Mouse (Mus musculus) R1 (cell line): ENCODE measurements at regions not wholly inside any gene's neighbourhood (a gene's known extent, or its start where the extent isn't known, plus 50 kb on each side); places are given as distances from the start of the nearest gene placed in this dataset.

Source experiments
- DNase-seq: peaks from one replicate; pipeline ENCODE4 v3.0.0-alpha.2; 2018; ENCODE audit warnings: low read depth, low spot score

GRCm38 (mm10) chr13:110540543-110541265 is 145.9 kb downstream of the Plk2 start:
- DNase-seq: peak; percentile 4

- DNase-seq: no peak
Observed at GRCm38 (mm10) chr13:110541288-110542148, 146.7 kb downstream of the Plk2 start.

DNA sequence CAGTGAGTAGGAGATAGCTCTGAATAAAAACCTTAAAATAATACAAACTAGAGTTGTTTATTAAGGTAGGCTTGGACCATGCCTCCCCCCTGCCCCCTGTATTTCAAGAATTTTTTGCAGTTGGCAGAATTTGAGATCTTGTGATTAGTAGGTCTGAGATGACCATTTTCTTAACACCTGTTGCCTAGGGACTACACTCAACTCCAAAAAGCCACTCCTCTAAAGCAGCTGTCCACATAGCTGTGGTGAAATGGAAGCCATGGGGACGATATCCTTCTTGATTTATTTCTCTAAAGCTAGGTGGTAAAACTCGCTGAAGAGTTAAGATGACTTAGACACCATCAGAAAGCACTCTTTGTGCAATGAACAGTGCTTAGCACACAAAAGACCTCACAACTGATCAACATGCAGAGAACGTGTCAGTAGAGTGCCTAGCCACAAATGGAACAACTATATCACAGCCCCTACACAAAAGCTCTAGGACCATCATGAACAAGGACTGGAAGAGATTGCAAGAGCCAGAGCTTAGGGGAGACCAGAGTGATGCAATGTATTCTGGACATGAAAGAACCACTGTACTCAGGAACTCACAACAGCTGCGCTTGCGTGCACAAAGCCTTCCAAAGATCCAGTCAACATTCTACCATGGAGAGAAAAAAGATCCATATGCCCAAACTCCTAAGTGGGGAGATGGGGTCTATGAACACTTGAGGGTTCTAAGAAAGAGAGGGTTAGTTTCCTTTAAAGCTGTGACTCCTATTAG is 147.6 kb downstream of the Plk2 start:
- DNase-seq: no peak

DNA sequence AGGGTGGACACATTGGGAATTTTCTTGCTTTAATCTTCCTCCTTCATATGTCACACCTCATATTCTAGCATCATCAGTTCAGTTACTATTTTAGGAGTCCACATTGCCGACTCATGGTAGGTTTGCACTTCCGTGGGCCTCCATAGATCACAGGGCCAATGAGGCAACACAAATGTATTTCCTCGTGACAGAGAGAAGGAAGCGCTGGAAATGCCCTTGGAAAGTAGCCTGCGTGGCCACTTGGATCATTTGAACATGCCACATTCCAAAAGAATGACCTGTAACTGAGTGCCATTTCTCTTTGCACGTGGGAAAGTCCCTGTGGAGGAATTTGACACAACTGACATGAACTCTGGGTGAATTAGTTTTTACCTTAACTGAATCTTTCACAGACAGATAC is 150.6 kb downstream of the Plk2 start:
- DNase-seq: no peak

DNA sequence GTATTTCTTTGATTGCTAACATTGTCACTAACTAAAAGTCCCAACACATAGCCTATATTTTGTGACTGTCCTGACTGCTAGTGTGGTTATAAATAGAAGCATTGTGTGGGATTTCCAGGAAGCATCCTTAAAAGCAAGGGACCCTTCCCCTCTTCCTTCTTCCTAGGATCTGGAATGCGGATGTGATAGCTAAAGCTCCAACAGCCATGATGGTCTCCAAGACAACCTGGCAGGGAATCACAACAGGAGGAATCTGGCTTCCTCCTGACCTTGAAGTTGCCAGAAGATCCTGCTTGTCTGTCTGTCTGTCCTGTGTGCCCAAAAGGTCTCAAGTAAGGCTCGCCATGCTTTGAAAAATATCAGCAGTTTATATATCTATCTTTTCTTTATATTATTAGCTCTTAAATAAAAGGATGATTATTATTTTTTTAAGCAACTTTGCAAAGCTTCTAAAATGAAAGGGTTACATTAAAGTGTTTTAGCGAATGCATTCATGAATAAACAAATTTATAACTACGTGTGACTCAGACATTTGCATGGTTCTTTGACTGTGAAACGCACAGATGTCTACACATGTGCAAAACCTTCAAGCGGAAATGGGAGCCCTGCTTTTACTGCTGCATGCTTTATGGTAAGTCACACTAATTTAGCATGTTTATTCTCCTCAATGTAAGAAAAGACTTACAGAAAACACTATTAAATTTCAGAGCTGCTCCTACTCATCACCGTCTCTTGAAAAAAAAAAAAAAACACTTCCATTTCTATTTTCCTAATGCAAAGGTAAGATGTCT is 160.9 kb downstream of the Plk2 start:
- DNase-seq: peak; percentile 68

- no peak for DNase-seq
Observed at GRCm38 (mm10) chr13:110556355-110557095, 161.7 kb downstream of the Plk2 start.

DNA sequence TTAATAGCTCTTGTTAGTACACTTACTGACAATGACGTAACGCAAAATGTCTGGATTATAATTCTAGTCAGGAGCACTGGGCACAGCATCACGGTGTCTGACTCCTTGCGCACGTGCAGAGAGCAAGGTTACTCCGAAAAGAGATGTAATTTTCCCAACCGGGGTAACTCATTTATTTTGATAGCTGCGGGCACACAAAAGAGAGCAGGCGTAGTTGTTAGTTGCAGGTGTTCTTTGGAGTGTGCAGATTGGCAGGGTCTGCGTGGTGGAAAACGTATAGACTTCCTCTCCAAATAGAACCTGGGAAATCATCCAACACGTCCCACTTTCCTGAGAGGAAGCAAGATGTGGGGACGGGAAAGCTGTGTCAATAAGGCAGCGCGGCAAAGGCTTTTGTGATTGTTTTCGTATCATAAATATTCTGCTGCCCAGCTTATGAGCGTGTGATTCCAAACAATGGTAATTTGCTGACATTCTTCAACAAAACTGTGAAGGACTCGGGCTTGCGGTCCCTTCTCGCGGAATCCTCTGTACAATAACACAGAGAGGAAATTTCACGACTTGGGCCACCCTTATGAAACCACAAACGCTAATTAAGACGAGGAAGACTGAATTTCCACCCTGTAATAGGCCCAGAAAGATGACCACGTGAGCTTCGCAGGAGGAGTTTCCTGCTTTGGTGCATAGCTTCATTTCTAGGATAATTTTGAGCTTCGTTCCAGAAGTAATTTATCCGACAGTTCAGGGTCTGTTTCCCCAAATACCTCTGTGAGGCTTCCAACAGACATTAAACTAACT is 163.3 kb downstream of the Plk2 start:
- no peak for DNase-seq

GRCm38 (mm10) chr13:110560566-110560965 is 165.7 kb downstream of the Plk2 start:
- DNase-seq: no peak

GRCm38 (mm10) chr13:110562499-110562898 is 167.7 kb downstream of the Plk2 start:
- no peak for DNase-seq

- peak; percentile 13 for DNase-seq
Observed at GRCm38 (mm10) chr13:110562902-110563301, 168.1 kb downstream of the Plk2 start.

- no peak for DNase-seq
Observed at GRCm38 (mm10) chr13:110563967-110564366, 169.1 kb downstream of the Plk2 start.

DNA sequence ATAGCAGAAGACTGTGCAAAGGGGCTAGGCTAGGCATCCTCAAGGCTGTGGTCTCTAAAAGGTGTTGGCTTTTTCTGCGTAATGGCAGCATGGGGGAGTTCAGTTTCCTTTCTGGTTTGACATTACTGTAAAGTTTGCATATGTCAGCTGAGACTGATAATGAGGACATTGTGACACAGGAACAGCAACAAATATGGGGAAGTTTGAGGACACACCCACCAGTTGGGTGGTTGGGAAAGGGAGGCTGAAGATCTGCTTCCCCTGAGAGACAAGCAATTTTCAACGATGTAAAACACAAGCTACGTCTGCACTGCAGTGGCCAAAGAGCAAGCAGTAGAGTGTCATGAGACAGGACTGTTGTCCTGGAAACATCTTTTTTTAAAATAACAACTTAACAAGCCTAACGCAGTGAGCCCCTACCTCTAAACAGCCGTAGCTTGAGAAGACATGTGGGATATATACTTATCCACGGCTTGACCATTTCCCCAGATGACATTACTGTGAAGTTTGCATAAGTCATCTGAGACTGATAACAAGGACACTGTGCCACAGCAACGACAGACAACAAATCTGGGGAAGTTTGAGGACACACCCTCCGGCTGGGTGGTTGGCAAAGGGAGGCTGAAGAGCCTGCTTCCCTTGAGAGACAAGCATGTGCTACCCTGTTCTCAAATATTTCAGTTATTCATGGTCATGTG is 173.8 kb downstream of the Plk2 start:
- DNase-seq: no peak

- DNase-seq: no peak
Observed at GRCm38 (mm10) chr13:110569180-110569512, 174.3 kb downstream of the Plk2 start.

- DNase-seq: no peak
Observed at GRCm38 (mm10) chr13:110570386-110570785, 175.5 kb downstream of the Plk2 start.

GRCm38 (mm10) chr13:110573360-110574065 is 178.7 kb downstream of the Plk2 start:
- DNase-seq: no peak

DNA sequence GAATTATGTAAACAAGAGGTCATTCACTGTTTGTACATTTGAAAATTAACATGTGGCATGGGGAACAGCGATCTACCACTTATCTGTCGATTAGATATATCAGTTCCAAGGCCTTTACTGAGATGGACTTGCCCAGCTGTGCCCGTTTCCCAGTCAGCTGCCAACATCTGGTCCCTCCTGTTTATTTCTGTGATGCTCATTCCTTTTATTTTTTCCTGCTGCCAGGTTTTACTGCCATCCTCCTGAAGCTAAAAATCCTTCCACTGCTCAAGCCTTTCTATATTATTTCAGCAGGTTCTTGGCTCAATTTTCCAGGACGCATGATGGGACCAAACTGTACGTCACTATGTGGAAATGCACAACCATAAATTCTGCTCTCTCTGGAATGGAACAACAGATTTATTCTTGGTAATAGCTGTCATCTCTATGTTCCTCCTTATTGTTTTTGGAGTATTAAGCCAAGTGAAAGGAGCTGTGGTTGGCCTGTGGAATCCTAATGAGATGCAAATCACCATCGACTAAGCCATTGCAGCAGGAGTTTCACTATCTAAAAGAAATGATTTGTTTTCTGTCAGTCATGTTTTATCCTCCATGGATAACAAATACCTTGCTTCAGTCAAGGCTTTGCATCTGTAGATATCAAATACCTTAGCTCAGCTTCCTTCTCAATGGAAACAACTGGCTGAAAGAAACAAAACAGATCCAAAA is 180.1 kb downstream of the Plk2 start:
- no peak for DNase-seq

DNA sequence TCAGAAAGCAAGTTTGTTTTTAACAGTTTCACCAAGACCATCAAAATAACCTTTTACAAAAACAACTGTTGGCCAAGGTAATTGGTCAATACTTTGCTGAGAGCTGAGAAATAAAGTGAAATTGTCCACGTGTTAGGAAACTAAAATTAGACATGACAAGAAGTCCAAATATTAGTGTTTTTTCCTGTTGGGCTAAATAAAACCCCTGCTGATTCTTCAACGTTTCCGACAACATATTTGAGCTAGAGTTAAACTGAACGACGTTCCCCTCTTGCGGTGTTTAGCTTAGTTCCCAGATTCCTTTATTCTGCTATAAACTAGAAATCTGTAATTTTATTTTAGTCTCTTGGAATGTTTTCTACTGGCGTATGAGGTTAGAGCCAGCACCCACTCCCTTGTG is 183.3 kb downstream of the Plk2 start:
- DNase-seq: no peak

DNA sequence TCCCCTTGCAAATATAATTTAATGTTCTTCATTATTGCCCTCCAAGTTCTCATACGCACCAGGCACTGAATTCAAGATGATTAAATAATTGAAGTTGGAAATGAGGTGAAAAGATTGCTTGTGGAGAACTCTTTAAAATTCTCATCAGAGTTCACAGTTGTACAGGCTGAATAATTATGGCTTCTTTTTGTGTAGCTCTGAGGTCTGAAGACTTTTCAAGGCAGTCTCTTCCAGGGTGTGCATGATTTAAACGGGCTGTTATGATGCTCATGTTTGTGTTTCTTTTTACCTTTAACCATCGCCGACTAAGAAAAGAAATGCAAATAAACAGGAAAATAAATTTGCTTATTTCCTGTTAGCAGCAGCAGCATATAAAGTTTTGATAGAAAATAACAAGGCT is 185.3 kb downstream of the Plk2 start:
- DNase-seq: no peak
